Mouse (Mus musculus): ENCODE measurements around the gene Vegfd. TPM values are rescaled to one million over a fixed set of nuclear protein-coding genes. Genes with fewer than 3 reads are reported as not detected.

The Vegfd gene
- total and polyA plus RNA-seq, 3 experiments: 0.06 TPM; not detected in 2

DNA sequence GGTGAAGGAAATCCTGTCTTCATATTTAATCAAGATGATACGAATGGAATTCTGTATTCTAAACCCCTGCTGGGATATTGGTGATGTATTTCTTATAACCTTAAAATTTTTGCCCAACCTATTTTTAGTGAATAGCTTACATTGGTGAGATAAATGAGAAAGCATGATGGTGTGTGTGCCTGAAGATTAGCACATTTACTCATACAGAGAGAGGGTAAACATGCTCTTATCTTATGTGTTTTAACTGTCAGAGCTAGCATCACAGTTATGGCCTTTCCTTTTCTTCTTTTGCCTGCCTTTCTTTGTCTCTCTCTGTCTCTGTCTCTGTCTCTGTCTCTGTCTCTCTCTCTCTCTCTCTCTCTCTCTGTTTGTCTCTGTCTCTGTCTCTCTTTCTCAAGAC lies 51.6 kb downstream of the Vegfd start (continued):
- TF ChIP-seq CHD1 (IDR thresholded peaks at IDR 0.05; ENCODE audit: low read depth, low read length): 0 out of 2 replicates have a peak, but pooled peaks have one; percentile 46
- TF ChIP-seq MYB (IDR thresholded peaks at IDR 0.05; ENCODE audit: low read depth, low read length): peak; percentile 84
- TF ChIP-seq MAZ (IDR thresholded peaks at IDR 0.05; ENCODE audit: low read depth, low read length): no peak
- no peak for TF ChIP-seq E2F4 (IDR thresholded peaks at IDR 0.05; ENCODE audit: borderline replicate concordance, low read depth, low read length)
- peak; percentile 59 for TF ChIP-seq RCOR1 (IDR thresholded peaks at IDR 0.05; ENCODE audit: low read depth, low read length)
- no peak for TF ChIP-seq SMC3 (IDR thresholded peaks at IDR 0.05; ENCODE audit: low read depth, low read length)
- TF ChIP-seq SIN3A (IDR thresholded peaks at IDR 0.05; ENCODE audit: low read length): peak; percentile 76
- TF ChIP-seq MXI1 (IDR thresholded peaks at IDR 0.05; ENCODE audit: low read depth, low read length): no peak; the same call in 1 of the 2 replicates
- no peak for TF ChIP-seq POLR2A (IDR thresholded peaks at IDR 0.05; ENCODE audit: control insufficient read depth in 1 of 2, insufficient read depth in 1 of 2, low read depth in 1 of 2, low read length in 2 of 2, poor library complexity in 1 of 2)
- no peak for TF ChIP-seq UBTF (IDR thresholded peaks at IDR 0.05; ENCODE audit: borderline replicate concordance, insufficient read depth, low read depth, low read length)
- no peak for TF ChIP-seq RAD21 (IDR thresholded peaks at IDR 0.05; ENCODE audit: low read depth, low read length)
- TF ChIP-seq MEF2A (IDR thresholded peaks at IDR 0.05; ENCODE audit: extremely low read depth, insufficient replicate concordance, low read depth, low read length, poor library complexity, severe bottlenecking): peak; percentile 95
- TF ChIP-seq ZC3H11A (IDR thresholded peaks at IDR 0.05; ENCODE audit: low read depth, low read length): no peak
- TF ChIP-seq TBP (IDR thresholded peaks at IDR 0.05; ENCODE audit: low read depth, low read length): no peak
- TF ChIP-seq CTCF (IDR thresholded peaks at IDR 0.05 in 2 of 3, conservative IDR thresholded peaks at IDR 0.05 in 1 of 3; ENCODE audit: control insufficient read depth in 1 of 3, insufficient read depth in 1 of 3, low read depth in 2 of 3, low read length in 3 of 3, poor library complexity in 1 of 3, severe bottlenecking in 1 of 3): no peak
- no peak for TF ChIP-seq JUND (IDR thresholded peaks at IDR 0.05; ENCODE audit: low read depth, low read length)

DNA sequence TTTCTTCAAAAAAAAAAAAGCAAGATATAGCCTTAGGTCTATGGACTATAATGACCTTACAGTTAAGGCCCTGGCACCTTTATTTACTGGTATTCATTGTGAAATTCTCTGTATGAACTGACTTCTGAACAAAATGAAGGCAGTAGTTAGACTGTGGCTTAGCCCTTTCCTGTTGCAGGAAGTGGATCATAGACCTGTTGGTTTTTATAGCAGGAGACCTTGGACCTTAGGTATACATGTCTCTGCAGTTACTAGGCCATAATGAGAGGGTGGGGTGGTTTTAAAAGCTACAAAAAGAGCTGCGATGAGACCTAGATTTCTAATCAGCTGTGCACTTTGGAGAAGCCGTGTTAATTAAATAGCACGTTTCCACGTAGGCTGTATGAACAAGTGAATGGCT lies 54.1 kb downstream of the Vegfd start:
- no peaks in the 10 kb centered on the region for H3K27me3 ChIP-seq (ENCODE audit: control insufficient read depth in 1 of 2, insufficient read depth in 2 of 2, low read length in 2 of 2)
- no peaks in the 10 kb centered on the region; the same call in 1 of the 2 replicates for H3K79me2 ChIP-seq (ENCODE audit: control insufficient read depth, insufficient read depth, low read length, poor library complexity)
- no peak overlapping the region for H3K4me3 ChIP-seq (ENCODE audit: control insufficient read depth in 1 of 2, insufficient read depth in 1 of 2, low read depth in 2 of 2, low read length in 2 of 2)
- H3K4me1 ChIP-seq (ENCODE audit: control insufficient read depth in 1 of 2, insufficient read depth in 2 of 2, low read length in 2 of 2): peaks cover 19 to 53% of the 10 kb centered on the region in 2 experiments
- no peak for TF ChIP-seq POLR2A (IDR thresholded peaks at IDR 0.05; ENCODE audit: control insufficient read depth in 1 of 2, insufficient read depth in 1 of 2, low read depth in 1 of 2, low read length in 2 of 2, poor library complexity in 1 of 2)
- no peak for TF ChIP-seq ZNF384 (IDR thresholded peaks at IDR 0.05; ENCODE audit: low read depth, low read length)
- TF ChIP-seq MAFK (IDR thresholded peaks at IDR 0.05; ENCODE audit: borderline replicate concordance, low read depth, low read length): no peak
- no peak for TF ChIP-seq NRF1 (IDR thresholded peaks at IDR 0.05; ENCODE audit: insufficient read depth, low read depth, low read length, poor library complexity, severe bottlenecking)
- no peak for TF ChIP-seq HCFC1 (IDR thresholded peaks at IDR 0.05; ENCODE audit: low read depth, low read length)
- H3K9me3 ChIP-seq (replicated peaks; ENCODE audit: insufficient read depth, low read length): no peaks in the 10 kb centered on the region
- DNase-seq (ENCODE audit: low read depth, low spot score): no peak
- H3K9ac ChIP-seq (ENCODE audit: control insufficient read depth, low read depth, low read length, poor library complexity, severe bottlenecking): no peak overlapping the region
- no peak overlapping the region for H3K27ac ChIP-seq (ENCODE audit: control insufficient read depth, low read depth, low read length)
- peaks cover 42 to 76% of the 10 kb centered on the region in 2 experiments for H3K36me3 ChIP-seq (ENCODE audit: control insufficient read depth in 1 of 2, insufficient read depth in 2 of 2, low read length in 2 of 2)
